Mouse (Mus musculus) inflammation-experienced regulatory T-cells, adult 6 months (primary cell): ENCODE results near the gene Tfip11. TPM values are rescaled to one million over a fixed set of nuclear protein-coding genes. Genes with fewer than 3 reads are reported as not detected.
"Not testable (repeated sequence)": the region's sequence is repeated elsewhere in the genome, so short reads cannot be mapped to it uniquely, and the experiment has no call there.

ENCODE experiments used
- ATAC-seq: one replicate; pipeline ENCODE4 v1.8.0; 2017
- polyA plus RNA-seq, 3 experiments: library from polyadenylated mRNA; unstranded; fragments of 100-300 nt; shearing (Covaris generic); gene quantifications; one replicate each; pipeline ENCODE4 v1.2.1; 2017

The Tfip11 gene
- polyA plus RNA-seq, 3 experiments from 2014 or later, result 14.7 to 26.1 (median 15.3) TPM

DNA sequence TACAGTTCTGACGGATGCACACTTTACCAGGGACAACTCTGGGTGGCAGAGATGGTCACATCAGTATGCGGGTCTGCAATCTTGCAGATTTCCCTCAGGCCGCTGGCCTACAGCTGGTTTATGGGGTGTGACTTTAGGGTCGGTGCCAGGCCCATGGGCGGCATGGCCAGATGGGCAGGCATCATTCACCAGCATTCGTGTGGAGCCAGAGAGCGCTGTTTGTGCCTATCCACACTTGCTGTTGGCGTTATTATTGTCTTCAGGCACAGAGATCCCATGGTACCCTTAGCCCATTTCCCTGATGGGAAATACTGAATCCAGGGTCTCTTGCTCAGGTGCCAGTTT, 35.6 kb upstream of the Tfip11 start:
- ATAC-seq, result no peak

DNA sequence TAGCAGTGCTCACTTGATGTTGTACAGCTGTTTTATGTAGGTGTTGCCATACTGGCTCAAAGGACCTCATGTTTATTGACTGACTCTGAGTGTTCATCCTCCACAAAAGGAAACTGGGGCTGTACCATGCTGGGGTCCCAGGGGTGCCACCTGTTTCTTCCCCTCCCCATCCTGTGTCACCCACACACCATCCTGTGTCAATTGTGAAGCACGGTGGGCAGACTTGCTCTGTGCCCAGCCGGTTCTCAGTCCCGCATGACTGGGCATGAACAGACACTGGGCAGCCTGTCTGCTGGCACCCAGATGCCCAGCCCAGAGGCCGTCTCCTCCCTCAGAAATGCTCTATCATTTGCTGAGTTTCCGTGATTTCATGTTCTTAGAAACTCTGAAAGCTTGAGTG, 34.3 kb upstream of the Tfip11 start:
- no peak for ATAC-seq

DNA sequence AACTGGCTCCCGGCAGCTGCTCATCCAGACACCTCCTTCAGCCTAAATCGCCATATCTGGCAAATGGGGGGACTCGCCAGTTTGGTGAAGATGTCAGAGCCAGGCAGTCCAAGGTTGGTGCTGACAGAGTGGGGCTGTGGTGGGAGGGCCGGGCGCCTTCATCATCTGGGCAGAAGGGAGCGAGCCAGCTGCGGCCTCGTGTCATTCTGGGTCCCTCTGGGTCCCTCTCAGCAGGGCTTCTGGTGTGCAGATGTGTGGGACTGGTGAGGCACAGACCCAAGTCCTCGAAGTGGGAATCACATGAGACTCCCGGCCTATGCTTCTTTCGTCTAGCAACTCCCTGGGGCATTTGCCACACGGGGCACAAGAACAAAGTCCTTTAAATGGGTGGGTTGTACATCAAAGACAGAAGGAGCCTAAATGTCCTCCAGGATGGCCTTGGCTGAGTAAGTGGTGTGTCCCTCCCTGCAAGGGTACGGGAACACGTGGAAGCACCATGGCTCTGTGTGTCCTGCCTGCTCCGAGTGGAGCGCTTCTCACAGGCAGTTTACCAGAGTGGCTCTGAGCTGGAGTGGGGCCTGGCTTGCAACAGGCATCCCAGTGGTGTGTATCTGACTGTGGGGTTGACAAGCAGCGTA, 33.7 kb upstream of the Tfip11 start:
- no peak for ATAC-seq

DNA sequence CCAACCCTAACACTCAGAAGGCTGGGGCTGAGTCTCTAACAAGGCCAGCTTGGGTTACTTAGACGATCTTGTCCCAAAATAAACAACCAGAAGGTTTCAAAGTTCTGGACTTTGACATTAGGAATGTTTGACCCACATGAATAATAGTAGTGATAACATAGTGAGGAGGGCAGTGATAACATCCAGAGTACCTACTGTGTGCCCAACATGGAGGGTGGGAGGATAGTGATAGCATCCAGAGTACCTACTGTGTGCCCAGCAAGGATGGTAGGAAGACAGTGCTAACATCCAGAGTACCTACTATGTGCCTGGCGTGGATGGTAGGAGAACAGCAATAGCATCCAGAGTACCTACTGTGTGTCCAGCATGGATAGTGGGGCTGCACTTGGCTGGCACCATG, 32.4 kb upstream of the Tfip11 start:
- no peak for ATAC-seq

DNA sequence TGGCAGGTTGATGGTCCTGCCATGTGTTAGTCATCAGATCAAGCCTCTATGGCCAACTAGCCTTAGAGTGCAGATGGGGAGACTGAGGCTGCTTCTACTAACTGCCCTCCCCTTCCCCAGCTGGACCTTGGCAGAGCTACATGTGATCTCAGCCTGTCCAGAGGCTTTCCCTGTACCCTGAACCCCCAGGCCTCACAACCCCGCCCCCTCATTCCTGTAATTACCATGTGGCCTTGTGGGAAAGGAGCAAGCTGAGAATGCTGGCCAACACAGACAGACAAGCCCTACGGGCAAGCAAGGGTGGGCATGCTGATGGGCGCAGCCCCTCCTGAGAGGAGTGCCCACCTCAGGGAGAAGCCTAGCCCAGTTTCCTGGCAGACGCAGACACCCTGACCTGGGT, 31.5 kb upstream of the Tfip11 start:
- no peak for ATAC-seq

DNA sequence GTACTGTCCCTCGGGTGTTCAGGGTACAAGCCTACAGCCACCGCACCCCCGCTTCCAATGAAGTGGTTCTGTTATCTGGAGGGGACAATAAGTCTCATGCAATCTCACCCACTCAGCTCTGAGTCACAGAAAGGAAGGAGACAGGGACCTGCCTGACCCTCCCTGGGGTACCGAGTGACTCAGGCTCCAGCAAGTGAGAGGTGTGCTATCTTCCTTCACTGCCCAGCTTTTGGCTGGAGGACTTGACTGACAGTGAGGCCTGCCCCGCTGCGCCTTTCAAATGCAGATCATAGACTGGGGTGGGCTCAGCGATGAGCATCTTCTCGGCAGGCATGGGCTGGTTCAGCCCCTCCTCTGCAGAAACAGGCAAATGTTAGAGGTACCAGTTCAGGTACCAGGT, 31.0 kb upstream of the Tfip11 start:
- ATAC-seq, result no peak

DNA sequence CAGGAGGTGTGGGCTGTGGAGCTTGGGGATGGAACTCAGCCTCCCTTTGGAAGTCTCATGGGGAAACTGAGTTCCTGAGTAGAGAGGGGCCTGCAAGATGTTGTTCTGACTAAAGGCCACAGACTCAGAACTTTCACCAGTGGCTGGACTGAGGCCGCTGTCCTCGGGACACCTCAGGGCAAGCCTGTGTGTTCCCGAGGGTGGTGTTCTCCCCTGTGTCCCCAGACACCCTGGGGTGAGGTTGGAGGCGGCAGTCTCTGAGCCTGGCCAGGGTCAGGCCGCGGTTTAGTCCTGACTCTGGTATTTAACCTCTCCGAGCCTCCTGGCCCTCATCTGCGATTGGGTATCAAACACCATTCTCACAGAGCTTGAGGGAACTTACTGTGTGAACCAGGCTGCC, 30.6 kb upstream of the Tfip11 start:
- no peak for ATAC-seq

DNA sequence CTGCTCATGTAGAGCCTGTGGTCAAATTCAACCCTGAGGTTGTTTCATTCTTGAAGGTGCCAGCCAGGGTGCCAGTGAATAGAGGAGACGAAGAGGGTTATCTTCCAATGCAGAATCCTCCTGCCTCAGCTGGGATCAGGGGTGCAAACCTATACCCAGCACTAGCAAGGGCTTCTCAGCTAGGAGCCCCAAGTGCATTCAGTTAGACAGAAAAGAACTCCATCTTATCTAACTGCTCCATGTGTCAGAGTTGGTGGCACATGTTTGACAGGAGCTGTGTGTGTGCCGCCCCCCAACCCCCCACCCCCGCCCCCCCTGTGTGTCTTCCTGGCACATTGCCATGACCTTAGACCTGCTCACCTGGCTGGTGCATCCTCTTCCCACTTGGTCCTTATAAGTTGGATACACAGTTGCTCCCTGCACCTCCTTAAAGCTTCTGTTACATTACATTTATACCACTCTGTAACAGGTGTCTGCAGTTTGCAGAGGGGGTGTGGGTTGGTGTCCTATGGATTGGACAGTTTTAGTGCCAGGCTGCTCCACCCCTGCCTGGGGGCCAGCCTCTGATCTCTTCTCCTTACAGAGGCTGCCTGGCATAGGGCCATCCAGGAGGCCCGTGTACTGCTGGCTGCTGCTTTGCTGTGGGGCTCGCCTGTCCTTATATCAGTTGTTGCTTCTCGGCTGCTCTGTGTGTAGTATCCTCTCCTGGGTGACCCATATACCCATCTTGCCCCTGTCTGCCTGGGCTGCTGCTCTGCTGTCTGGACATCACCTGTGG, 29.6 kb upstream of the Tfip11 start:
- ATAC-seq, result no peak

DNA sequence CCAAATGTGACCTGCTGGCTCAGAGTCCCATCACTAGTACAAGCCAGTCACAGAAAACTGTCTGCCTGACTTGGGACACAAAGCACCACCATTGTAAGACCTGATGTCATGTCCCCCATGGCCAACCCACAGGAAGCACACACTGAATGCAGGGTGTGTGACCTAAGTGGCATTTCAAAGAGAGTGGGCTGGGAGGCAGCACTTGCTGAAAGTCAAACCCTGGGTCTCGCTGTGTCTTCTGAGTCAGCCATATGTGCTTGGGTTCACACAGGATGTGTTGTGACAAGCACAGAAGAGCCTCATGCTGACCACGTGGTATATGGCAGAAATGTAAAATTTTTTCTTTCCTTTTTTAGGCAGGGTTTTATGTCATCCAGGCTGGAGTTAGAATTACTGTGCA, 28.9 kb upstream of the Tfip11 start:
- peak; percentile 81 for ATAC-seq

DNA sequence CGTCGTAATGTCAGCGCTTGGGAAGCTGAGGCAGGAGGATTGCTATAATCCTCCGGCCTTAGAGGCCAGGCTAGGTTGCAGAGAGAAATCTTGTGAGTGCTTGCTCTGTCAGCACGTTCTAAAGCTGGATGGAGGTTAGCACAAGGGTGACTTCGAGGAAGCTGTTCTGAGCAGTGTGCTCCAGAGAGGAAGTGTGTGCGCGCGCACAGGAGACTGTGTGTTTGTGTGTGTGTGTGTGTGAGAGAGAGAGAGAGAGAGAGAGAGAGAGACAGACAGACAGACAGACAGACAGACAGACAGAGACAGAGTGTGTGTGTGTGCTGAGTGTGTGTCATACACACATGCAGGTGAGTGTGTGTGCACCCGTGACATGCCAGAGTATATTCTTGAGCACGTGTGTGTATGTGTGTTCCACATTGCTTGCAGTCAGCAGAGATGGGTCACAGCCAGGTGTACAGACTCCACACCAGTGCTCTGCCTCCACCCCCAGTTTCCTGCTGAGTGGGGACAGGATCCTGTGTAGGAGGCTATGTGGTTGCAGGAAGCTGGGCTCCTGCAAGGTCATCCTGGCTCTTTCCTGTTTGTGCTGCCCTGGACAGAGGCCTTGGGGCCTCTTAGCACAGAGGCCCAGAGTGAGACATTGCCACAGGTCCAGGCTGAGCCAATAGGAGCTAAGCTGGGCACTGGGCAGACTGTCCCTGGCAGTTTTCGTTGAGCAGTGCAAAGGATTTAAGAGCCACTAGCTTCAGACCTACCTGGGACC, 27.8 kb upstream of the Tfip11 start:
- ATAC-seq, result peak; percentile 52

DNA sequence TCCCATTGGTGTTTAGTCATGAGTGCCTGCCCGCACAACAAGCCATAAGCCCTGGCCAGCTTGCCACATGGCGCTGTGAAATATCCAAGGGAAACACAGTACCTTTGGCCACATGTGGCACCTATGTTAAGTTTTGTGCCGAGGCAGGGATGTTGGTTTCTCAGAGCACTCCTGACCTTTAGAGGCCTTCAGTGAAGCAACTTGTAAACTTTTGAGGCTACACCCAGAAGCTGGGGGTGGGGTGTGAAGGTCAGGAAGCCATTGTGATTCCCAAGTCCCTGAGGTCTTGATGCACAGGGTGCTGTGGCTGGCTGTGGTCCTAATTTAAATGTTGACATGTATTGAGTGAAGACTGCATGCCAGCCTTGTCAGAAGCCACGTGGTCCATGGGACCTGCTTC, 26.8 kb upstream of the Tfip11 start:
- ATAC-seq, result no peak

DNA sequence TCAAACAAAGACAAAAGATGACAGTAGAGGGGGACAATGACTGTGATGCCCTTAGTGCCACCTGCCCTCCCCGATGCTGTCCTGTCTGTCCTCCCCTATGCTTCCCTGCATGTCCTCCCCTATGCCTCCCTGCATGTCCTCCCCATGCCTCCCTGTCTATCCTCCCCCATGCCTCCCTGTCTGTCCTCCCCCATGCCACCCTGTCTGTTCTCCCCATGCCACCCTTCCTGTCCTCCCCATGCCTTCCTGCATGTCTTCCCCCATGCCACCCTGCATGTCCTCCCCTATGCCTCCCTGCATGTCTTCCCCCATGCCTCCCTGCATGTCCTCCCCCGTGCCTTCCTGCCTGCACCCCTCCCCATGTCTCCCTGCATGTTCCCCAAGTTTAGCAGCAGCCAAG, 26.0 kb upstream of the Tfip11 start:
- ATAC-seq, result no peak

DNA sequence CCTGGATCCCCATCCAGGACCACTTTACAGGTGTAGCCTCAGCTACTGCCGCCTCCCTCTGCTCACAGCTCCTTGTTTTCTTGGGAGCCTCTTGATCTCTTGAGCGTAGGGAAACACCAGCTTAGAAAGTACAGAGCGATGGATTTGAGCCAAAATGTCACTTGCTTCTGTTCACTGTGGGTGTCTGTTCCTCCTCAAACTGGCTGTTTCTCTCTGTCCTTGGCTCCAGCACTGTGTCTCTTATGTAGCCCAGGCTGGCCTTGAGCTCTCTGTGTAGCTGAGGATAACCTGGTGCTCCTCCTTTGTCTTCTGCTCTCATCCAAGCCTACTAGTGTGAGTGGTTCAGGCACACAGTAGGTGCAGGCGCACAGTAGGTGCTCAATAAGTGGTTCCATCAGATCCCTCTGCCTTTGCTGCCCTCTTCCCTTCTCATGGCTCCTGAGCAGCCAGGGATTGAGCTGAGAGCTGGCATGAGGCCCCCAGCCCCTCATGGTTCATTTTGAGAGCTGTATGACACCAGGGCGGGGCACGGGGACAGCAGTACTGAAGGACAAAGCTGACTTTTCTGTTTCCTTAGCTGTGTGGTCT, 25.3 kb upstream of the Tfip11 start:
- no peak for ATAC-seq

DNA sequence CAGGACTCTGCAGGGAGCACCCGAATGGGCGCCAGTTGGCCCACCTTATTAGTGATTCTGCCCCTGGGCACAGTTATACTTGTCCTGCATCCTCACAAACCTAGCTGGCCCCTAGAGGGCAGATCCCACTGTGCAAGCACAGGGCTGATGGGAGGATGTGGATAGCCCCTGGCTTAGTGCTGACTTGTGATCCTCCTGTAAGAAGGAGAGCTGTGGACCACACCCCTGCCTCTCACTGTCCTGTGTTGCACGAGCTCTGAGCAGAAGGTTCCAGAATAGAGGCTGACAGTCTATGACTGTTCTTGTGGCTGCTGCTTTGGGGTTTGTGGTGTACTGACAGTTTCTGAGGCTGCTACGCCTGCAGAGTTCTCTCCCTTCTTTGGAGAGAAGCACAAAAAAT, 24.5 kb upstream of the Tfip11 start:
- peak; percentile 14 for ATAC-seq

DNA sequence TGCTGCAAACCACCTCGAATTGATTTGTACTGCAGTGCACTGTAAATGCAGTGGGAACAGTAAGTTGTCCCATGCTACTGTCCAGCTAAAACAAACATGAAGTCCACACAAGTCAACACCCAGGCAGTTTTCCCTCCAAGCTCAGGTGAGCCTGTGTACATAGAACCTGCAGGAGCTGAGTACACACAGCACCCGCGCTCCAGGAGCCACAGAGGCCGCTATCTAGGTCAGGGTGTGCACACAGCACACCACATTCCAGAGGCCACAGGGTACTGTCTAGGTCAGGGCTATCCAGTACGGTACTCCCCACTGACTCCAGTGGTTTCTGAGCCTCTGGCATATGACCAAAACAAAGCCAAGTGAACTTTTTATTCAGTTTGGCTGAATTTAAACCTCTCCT, 23.8 kb upstream of the Tfip11 start:
- ATAC-seq, result no peak

DNA sequence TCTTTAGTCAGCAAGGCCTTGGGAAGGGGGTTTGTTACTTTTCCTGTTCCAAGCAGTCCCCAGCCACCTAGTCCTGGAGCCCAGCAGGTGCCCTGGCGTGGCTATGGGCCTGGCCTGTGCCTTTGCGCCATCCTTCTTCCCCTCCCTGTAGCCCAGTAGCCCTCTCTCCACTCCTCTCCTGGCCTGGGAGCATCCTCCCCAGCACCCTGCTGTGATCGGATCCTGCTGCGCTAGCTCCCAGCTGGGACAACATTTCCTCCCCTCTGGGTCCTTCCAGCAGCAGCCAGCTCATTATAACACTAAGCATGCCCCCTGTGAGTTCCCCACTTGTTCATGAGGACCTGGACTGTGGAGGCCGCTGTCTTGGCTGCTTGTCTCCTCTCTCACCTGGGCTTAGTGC, 20.3 kb upstream of the Tfip11 start:
- ATAC-seq, result no peak

DNA sequence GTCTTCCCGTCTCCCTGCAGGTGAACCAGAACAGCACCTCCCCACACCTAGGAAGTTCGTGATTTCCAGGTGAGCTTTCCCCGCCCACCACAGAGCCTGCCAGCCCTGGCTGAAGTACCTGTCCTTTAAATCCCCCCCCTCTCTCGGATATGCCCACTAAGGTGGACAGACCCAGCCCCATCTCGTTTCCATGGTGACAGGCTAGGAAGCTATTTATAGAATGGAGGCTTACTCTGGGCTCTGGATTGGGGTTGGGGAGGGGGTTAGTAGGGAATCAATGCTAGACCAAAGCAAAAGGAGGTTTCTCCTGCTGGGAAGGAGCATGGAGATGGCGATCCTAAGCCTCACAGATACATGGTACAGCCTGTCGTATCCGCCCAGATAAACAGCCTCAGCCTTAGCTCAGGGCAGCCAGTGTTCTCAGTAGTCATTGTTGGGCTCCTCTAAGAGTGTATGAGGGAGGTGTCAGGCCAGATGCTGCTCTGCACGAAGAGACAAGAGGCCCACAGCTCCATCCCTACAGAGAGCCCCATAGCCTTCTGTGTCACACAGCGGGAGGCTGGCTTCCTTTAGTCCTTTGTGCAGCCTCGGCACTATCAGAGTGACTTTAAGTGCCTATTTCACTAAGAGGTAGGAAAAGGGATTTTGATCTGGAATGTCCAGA, 12.8 kb upstream of the Tfip11 start:
- ATAC-seq, result no peak

DNA sequence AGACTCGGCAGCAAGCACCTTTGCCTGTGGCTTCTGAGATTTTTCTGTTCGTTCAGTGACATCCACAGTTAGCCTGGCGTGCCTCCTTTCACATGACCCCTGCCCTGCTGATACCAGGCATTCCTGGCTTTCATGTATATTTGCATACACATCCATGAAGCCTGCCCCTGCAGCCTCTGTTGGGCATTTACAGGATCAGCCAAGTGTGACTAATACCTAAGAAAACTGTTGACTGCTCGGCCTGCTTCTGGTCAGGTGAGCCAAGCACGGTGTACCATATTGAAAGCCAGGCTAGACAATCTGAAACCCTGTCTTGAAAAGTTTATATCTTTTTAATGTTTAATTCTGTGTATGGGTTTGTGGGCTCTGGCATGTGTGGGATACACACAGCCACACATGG, 9.7 kb upstream of the Tfip11 start:
- no peak for ATAC-seq

DNA sequence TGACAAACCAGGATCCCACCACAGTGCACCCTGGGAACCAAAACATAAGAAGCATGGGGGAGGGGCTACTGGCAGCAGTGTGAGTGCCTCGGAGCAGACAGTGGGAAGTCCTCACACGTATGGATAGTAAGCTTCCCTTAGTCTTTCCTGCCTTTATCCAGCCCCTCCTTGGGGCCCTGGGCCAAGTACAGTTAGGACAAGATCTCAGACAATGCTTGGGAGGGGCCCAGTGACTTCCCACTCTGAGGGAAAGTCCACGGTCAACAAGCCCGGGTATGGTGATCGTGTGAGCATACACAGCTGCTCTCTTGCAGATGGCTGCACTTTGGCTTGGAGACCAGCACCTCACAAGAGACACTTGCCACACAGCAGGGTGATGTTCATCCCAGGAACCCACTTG, 8.8 kb upstream of the Tfip11 start:
- ATAC-seq, result no peak

DNA sequence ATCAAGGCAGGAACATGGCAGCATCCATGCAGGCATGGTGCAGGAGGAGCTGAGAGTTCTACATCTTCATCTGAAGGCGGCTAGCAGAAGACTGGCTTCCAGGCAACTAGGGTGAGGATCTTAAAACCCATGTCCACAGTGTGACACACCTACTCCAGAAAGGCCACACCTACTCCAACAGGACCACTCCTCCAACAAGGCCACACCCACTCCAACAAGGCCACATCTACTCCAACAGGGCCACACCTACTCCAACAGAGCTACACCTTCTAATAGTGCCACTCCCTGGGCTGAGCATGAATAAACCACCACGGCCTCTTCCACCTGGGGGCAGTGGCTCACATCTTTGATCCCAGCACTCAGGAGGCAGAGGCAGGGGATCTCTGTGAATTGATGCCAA, 6.8 kb upstream of the Tfip11 start:
- ATAC-seq, result not testable (repeated sequence)

DNA sequence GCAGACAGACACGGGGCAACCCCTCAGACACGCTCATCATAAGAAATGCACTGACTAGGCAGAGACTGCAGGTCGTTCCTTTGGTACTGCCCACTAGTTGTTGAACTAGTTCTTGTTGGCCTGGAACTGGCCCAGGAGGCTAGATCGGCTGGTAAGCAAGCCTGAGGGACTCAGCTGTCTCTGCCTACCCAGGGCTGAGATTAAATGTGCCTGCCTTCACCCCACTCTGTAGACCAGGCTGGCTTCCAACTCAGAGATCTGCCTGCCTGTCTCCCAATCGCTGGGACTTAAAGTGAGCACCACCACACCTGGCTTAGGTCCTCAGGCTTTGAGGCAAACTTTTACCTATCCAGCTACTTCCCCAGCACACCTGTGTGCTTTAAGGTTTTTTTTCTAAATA, 5.8 kb upstream of the Tfip11 start:
- no peak for ATAC-seq

DNA sequence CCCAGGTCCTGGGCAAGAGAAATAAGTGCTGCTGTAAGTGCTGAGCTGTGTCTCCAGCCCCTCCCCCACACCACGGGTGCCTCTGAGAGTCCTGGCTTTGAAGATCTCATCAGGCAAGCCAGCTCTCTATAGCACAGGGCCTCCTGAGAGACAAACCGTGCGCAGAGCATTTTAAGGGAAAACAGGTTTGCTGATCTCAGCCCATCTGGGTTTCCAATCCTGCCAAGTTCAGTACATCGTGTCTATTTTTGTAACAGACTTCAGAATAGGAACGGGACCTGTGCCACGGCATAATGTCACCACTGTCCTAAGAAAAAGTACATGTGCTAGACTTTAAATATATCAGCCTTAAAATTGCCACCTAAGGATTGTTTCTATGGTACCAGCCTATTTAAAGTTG, 5.2 kb upstream of the Tfip11 start:
- ATAC-seq, result no peak

DNA sequence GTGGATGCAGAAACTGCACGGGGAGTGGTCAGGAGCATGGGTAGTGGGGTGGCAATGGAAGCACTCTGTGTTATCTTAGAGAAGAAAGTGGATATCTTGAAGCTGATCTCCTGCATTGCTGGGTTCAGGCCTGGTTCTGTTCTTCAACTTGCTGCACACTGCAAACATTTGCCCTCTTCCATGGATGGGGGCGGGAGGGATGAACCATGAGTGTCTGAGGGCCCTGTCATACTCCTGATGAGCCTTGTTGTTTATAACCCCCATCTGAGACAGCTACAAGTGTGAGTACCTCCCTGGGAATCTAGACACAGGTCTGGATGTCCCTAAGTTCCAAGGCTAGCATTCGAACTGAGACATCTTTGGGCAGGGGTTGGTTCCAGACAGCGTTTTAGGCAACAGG, 4.8 kb upstream of the Tfip11 start:
- ATAC-seq, result no peak
